Mouse (Mus musculus) lung, postnatal 25 days (tissue): ENCODE data around the gene Exoc3l.
A peak's percentile ranks its signal among the peaks of the same experiment; 100 is the strongest.
"Not testable (repeated sequence)": the region's sequence is repeated elsewhere in the genome, so short reads cannot be mapped to it uniquely, and the experiment has no call there.

Experiments
- DNase-seq: peaks from one replicate; pipeline ENCODE4 v3.0.0; 2022; ENCODE audit warnings: low spot score

The Exoc3l gene

DNA sequence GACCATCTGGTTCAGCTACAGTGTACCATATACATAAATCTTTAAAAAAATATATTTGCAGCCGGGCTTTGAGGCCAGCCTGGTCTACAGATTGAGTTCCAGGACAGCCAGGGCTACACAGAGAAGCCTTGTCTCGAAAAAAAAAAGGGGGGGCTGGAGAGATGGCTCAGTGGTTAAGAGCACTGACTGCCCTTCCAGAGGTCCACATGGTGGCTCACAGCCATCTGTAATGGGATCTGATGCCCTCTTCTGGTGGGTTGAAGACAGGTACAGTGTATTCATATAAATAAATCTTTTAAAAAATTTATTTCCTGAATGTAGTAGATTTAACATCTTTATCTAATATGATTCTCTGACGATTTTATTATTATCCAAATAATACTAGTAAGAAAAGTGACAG is 4.1 kb downstream of the Exoc3l start:
- DNase-seq: not testable (repeated sequence)

DNA sequence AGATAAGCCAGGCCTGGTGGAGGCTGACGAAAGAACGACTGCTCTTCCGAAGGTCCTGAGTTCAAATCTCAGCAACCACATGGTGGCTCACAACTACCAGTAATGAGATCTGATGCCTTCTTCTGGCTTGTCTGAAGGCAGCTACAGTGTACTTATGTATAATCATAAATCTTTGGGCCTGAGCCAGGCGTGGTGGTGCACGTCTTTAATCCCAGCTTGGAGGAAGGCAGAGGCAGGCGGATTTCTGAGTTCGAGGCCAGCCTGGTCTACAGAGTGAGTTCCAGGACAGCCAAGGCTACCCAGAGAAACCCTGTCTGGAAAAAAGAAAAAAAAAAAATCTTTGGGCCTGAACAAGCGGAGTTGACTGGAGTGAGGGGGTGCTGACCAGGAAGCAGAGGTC is 4.5 kb downstream of the Exoc3l start:
- not testable (repeated sequence) for DNase-seq

DNA sequence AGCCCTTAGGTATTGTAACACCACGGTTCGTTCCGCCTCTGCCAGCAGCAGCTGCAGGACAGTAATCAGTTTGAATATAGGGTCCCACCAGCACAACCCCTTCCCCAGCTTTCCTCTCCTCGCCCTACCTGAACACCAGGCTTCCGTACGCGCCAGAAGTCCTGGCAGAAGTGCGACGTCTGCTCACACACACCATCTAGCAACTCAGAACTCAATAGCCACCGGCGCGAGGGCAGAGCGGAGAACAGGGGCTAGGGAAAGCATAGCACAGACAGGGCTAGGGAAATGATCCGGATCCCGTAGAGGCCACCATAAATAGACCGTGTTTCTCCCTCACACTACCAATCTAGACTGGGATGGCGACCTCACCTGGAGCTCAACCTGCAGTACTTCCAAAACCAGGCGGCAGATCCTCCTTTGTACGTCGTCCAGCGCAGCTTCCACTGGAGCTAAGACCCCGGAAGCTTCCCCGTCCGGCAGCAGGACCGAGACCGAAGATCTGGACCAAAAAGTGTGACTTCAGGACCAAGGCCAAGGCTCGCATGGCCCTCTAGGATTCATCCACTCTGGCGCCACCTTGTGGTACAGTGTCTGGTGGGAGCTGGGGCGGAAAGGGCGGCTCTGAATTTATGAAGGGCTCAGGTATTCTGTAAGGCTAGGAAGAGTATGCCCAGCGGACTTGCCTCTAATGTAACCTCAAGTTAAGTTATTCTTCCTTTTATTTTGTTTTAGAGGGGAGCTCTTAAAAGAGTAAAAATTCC is 5.2 kb downstream of the Exoc3l start:
- peak; percentile 92 for DNase-seq

GRCm38 (mm10) chr8:105289805-105290460 is 6.0 kb downstream of the Exoc3l start, which contains the start of gene 4931428F04Rik:
4931428F04Rik (minus strand) TSS chr8:105289864.
- no peak for DNase-seq

DNA sequence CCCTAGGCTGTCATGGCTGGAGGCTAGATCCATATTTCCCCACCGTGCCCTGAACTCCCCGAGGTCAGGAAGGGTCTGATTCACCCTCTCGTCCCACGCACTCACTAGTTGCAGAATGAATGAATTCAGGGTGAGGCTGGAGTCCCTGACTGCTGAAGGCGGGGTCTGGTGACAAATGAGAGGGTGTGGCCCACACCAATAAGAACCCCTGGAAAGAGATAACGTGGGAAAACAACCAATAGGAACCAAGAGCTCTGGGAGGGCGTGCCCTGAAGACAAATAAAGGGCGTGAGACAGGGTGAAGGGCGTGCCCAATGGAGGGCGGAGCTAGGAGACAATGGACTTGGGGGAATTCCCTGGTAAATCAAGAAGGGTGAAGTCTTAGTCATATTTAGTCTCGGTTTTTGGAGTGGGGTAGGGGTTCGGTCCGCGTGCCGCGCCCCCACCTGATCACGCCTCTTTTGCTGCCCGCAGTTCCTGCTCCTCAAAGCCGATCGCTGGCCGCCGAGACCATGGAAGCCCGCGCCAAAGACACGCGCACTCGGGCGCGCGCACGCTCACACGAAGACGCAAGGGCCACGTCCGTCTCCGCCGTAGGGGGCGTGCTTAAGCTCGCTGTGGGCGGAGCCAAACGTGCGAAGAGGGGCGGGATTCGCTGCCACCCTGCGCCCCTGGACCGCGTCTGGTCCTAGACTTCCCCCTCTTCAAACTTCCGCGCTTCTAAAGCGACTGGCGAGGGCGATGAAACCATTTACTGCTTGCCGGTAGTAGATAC is 6.8 kb downstream of the Exoc3l start:
- peak; percentile 93 for DNase-seq

DNA sequence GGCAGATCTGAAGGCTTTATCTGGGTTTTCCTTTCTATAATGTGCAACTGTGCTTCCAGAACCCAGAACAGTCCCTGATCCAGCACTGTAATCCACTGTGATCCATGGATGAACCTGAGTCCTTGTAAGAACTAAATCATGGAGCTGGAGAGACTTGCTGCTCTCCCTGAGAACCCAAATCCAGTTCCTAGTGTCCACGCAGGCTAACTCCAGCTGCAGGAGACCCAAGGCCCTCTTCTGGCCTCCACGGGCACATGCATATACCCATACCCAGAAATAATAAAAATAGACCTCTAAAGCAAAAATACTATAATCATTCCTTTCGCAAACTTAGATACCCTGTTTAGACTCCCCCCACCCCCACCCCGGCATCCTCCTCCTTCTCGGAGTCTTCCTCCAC is 7.7 kb downstream of the Exoc3l start:
- no peak for DNase-seq

- DNase-seq: no peak
These were observed 9.0 kb downstream of the Exoc3l start for GRCm38 (mm10) chr8:105286907-105287306.

DNA sequence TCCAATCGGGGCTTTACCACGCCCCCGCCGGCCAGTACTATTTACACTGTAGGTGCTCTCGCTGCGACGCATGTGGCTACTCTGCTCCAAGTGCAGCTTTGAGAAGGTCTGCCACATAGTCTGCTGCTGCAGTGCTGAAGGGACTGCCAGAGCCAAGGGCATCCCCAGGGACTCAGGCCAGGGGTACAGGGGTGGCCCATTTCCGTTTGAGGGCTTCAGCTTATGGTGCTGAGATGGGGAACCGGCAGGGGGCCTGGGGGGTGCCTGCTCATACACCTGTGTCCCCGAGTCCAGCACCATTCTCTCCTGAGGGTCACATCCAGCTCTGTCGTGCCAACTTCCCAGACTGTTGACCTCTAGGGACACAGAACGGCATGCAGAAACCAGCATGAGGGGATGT is 10.4 kb downstream of the Exoc3l start:
- DNase-seq: no peak

DNA sequence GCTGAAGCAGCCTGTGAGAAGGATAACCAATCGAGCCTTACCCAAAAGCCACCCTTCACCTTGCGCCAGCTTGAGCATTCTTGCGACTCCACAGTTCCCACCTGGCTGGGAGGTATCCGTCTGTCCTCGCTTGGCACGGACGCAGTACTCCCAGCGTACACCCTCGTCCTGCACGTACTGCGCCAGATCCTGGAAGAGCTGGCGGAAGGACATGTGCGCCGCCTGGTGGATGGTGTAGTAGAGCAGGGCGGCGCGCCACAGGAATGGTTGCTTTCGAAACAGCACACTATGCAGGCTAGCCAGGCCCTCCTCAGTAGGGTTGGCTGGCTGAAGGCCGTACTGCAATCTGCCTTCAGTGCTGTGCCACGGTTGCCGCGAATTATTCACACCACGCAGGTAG is 12.8 kb downstream of the Exoc3l start:
- no peak for DNase-seq

GRCm38 (mm10) chr8:105282239-105282638 is 13.7 kb downstream of the Exoc3l start:
- DNase-seq: no peak

- DNase-seq: no peak
These were observed 14.1 kb downstream of the Exoc3l start for GRCm38 (mm10) chr8:105281821-105282220.

DNA sequence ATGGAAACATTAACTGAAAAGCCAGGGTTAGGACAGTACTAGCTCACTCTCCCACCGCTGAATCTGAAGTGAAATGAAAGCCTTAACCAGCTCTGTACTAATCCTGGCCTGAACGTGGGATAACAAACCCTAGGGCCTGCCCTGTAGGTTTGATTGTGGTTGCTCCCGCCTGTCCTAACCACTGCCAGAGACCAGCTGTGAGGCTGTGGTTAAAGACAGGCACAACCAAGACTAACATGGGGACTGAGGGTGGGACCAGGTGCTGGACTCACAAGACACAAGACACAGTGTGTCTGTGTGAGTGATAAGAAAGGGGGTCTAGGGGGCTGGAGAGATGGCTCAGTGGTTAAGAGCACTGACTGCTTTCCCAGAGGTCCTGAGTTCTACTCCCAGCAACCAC is 15.3 kb downstream of the Exoc3l start:
- no peak for DNase-seq

DNA sequence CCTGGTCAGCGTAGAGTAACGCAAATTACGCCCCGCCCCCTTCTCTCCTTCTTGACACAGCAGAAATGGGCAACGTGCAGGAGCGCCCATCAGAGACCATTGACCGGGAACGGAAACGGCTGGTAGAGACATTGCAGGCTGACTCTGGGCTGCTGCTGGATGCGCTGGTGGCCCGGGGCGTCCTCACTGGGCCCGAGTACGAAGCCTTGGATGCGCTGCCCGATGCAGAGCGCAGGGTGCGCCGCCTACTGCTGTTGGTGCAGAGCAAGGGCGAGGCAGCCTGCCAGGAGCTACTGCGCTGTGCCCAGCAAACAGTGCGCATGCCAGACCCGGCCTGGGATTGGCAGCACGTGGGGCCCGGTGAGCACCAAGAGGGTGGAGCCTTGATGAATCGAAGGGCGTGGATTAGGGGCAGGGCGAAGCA is 17.0 kb downstream of the Exoc3l start:
- peak; percentile 85 for DNase-seq

- DNase-seq: no peak
These were observed 19.4 kb downstream of the Exoc3l start for GRCm38 (mm10) chr8:105276292-105277120.

DNA sequence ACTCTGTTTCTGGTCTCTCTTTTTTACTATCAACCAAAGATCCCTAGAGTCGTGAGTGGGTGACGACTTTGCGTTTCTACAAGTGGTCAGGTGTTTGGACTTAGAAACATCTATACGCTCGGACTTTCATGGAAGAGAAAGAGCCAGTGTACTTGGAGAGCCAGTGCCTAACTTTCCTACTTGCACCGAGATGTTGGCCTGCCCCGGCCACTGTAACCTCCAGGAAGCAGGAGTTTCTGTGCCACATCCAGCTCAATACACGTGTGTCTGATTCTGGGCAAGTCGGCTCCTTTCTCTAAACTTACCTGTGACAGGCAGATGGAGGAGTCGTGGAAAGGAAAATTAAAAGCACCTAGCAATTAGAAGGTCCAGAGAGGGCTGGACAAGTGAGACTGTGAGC is 20.1 kb downstream of the Exoc3l start, which contains the start of gene Nol3:
Gene Nol3 (plus strand): TSS at position 301 of the 400 bp plus-strand sequence.
- no peak for DNase-seq

DNA sequence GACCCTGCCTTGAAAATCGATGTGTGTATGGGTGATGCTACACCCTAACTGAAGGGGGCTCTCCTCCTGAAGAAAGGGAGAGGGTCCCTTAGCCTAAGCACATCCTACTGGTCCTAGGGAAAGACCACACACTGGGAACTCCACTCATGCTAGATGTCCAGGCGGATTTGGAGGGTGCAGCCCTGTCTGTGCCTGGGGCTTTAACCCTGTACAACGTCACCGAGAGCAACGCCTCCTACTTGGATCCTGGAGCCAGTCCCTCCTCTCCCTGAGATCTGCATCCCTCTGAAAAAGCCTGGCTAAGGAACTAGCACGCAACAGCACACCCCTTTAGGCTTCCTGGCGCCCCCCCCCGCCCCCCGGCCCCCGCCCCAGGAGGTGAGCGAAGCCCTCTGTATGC is 20.5 kb downstream of the Exoc3l start:
- DNase-seq: no peak

DNA sequence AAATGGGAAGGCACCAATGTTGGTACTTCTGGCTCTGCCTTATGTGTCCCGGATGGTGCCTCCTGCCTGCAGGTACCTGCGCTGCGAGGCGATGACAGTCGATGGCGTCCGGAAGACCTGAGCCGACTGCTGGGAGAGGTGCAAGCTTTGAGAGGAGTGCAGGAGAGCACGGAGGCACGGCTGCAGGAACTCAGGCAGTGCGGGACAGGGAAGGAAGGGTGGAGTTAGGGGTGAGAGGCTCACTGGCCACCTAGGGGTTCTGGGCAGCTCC is 25.1 kb downstream of the Exoc3l start:
- DNase-seq: no peak

- DNase-seq: no peak
These were observed 25.6 kb downstream of the Exoc3l start for GRCm38 (mm10) chr8:105270101-105270915.

- peak; percentile 81 for DNase-seq
These were observed 26.4 kb downstream of the Exoc3l start, which contains the start of gene Hsf4 for GRCm38 (mm10) chr8:105269461-105269947. Hsf4 (plus strand) TSS chr8:105269801.

DNA sequence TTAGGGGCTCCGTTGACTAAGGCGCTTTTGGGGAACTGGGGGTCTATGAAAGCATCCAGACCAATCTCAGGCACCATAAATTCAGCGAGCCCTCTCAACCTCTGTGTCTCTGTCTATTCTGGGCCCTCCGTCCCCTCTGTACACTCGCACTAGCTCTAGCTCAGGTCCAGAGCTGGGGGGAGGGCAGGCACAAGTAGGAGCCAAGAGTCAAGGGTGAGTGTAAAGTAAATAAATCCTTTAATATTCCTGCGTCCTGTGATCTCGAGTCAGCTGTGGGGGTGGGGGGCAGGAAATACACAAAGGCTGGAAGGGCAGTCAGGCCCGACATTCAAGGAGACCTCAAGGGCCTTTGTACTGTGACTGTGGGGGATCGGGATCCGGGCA is 26.8 kb downstream of the Exoc3l start:
- peak; percentile 72 for DNase-seq
